Mouse (Mus musculus) bone marrow, adult 2 months (tissue): ENCODE measurements around the gene Ndufc1.

Source experiments
- CTCF ChIP-seq: fragments of 200-500 bp; IDR thresholded peaks from 2 replicates; pipeline ENCODE4 v1.5.1; 2011; ENCODE audit warnings: low read length, control low read depth; ENCODE audit not compliant: control insufficient read depth, insufficient read depth
- POLR2A ChIP-seq: fragments of 200-500 bp; IDR thresholded peaks from 2 replicates; pipeline ENCODE4 v1.6.1; 2011; ENCODE audit warnings: low read depth, mild to moderate bottlenecking, control low read depth, low read length, borderline replicate concordance; ENCODE audit not compliant: control insufficient read depth

DNA sequence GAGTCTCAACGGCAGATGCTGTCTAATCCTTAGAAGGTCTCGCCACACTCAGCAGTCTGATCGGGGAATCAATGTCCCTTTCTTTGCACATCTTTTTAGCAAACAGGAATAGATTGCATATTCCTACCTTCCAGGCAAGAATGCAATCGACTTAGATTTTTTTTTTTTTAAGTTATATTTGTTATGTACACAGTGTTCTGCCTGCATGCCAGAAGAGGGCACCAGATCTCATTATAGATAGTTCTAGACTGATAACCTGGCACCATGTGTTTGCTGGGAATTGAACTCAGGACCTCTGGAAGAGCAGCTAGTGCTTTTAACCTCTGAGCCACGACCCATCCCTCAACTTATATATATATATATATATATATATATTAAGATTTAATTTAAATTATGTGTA lies 35.2 kb downstream of the Ndufc1 start:
- TF ChIP-seq POLR2A, result no peak
- no peak for TF ChIP-seq CTCF
